Mouse (Mus musculus): ENCODE results near the gene Babam2.

GRCm38 (mm10) chr5:31864095-31864494 lies 166.6 kb downstream of the Babam2 start:
- no peak for TF ChIP-seq CTCF (IDR thresholded peaks at IDR 0.05)
- no peak for TF ChIP-seq POLR2A (IDR thresholded peaks at IDR 0.05; ENCODE audit: insufficient read depth, low read depth, low read length)
